Mouse (Mus musculus): Measurements from ENCODE around the gene Apba1. TPM values are rescaled to one million over a fixed set of nuclear protein-coding genes. Genes with fewer than 3 reads are reported as not detected.

The Apba1 gene
- polyA plus RNA-seq, 1 experiment from 2014 or later, result 13.2 TPM

DNA sequence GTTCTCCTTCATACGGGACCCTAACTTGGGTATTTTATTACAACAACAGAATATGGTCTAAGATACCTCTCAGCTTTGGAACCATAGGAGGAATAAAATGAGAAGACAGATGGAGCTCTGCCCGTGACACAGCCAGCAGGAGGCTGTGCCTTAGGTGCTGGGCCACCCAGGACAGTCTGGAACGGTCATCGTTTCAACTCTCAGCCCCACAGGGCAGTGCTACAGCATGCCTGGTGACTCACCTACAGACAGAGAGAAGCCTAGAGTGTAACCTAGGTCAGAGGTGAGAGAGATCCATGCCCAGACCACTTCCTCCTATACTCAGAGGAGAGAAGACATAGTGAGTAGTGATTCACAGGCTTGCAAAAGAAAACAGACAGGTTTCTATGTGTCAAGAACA lies 21.4 kb downstream of the Apba1 start:
- Histone ChIP-seq H3K27ac (no peak overlapping the region), H3K4me3 (no peak overlapping the region), H3K9me3 (no peaks in the 10 kb centered on the region), H3K27me3 (replicated peaks) (no peaks in the 10 kb centered on the region), H3K4me2 (no peak overlapping the region), H3K9ac (no peak overlapping the region), H3K4me1 (peaks cover 18% of the 10 kb centered on the region), H3K36me3 (replicated peaks) (no peaks in the 10 kb centered on the region)
- ATAC-seq (replicated peaks), result no peak
- 90% methylated on average over 4 of the region's 4 CpGs for WGBS

DNA sequence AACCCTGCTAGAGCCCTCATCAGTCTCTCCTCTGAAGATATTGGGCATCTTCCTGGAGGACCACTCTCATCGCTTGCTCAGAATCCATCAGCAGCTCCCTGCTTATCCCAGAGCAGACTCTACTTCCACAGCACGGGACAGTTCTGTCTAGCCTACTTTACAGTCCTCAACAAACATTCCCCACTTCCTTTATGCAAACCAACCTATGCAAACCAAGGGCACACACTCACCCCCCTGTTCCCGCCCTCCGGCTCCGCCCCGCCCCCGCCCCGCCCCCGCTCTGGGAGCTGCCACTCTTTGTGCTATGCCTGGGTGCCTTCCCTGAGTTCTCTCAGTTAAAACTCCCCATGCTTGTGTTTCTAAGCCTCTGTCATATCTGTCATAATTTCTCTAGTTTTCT lies 23.3 kb downstream of the Apba1 start:
- Histone ChIP-seq H3K27ac (no peak overlapping the region), H3K9ac (no peak overlapping the region), H3K27me3 (replicated peaks) (no peaks in the 10 kb centered on the region), H3K36me3 (replicated peaks) (no peaks in the 10 kb centered on the region), H3K4me3 (no peak overlapping the region), H3K9me3 (no peaks in the 10 kb centered on the region), H3K4me2 (no peak overlapping the region), H3K4me1 (peaks cover 17% of the 10 kb centered on the region)
- no peak for ATAC-seq (replicated peaks)
- 10% methylated on average over 9 of the region's 9 CpGs for WGBS

DNA sequence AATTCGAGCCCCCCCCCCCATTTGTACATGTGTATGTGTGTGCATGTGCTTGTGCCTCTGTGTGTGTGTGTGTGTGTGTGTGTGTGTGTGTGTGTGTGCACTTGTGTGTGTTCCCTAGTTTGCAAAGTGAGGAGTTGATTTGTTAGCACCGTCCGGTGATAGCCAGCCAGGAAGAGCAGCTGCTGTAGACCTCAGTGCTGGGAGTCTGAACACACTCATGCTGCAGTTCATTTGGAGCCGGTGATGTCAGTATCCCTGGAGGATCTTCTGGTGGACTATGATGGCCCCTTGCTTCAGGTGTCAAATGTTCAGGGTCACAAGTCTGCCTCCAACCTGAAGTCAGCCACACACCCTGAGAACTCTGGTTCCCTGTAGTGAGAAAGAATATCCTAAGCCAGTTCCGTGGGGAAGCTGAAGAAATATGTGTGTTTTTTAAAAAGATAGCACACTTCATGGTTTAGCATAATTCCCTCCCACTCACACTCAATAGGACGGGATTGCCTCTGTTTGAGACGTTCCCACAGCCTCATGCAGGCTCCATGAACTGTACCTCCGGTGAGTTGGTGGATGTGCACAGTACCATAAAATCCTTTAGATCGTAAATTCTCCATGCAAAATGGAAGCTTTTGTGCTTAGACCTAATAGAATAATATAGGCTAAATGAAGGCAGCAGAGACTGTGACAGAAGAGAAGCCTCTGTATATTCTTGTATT lies 29.9 kb downstream of the Apba1 start:
- peak; percentile 15; the same call in 1 of the 2 replicates for ATAC-seq (replicated peaks)
- peaks cover 21% of the 10 kb centered on the region; the same call in 1 of the 2 replicates for H3K4me1 ChIP-seq
- WGBS, result 51% methylated on average over 9 of the region's 9 CpGs
- no peak overlapping the region for H3K4me3 ChIP-seq
- H3K4me2 ChIP-seq, result no peak overlapping the region
- no peaks in the 10 kb centered on the region for H3K9me3 ChIP-seq
- H3K9ac ChIP-seq, result no peak overlapping the region
- no peaks in the 10 kb centered on the region for H3K36me3 ChIP-seq (replicated peaks)
- no peaks in the 10 kb centered on the region for H3K27me3 ChIP-seq (replicated peaks)
- no peak overlapping the region for H3K27ac ChIP-seq

DNA sequence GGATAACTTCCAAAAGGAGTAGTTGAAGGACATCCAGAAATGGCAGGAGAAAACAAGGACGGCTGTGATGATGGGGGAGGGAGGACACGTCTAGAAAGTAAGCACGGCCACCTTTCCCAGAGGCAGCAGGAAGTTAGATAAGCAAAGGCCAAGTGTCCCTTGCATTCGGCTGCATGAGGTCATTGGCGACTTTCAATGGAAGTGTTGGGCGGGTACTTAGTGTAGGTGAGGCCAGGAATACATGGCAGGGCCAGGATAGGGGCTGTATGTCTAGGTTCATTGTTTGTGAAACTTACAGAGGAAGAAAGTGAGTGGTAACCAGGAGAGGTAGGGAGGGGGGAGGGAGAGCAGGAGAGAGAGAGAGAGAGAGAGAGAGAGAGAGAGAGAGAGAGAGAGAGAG lies 33.0 kb downstream of the Apba1 start:
- Histone ChIP-seq H3K36me3 (replicated peaks) (no peaks in the 10 kb centered on the region), H3K4me3 (no peak overlapping the region), H3K9ac (no peak overlapping the region), H3K4me2 (no peak overlapping the region), H3K27ac (no peak overlapping the region), H3K27me3 (replicated peaks) (no peaks in the 10 kb centered on the region), H3K9me3 (no peaks in the 10 kb centered on the region), H3K4me1 (peaks cover 15% of the 10 kb centered on the region; the same call in 1 of the 2 replicates)
- no peak for ATAC-seq (replicated peaks)
- WGBS, result 77% methylated on average over 6 of the region's 6 CpGs

DNA sequence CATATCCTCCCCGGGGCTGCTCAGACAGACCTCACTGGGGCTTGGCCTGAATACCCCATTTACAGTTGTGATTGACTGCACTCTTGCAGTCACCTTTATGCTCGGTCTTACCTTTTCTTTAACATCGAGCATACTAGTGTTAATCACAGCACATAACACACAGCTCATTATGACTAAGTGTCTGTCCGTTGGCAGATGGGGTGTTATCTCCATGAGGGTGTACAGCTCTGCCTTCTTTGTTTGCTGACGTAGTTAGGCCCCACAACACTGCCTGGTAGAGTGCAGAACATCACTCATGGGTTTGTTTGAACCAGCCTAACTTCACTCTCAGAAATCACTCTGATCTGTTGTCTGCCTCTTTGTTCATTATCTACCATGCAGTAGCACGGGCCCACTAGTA lies 33.9 kb downstream of the Apba1 start:
- Histone ChIP-seq H3K27ac (no peak overlapping the region), H3K9me3 (no peaks in the 10 kb centered on the region), H3K36me3 (replicated peaks) (no peaks in the 10 kb centered on the region), H3K9ac (no peak overlapping the region), H3K4me2 (no peak overlapping the region), H3K4me3 (no peak overlapping the region), H3K27me3 (replicated peaks) (no peaks in the 10 kb centered on the region), H3K4me1 (peaks cover 15% of the 10 kb centered on the region; the same call in 1 of the 2 replicates)
- 90% methylated on average over 6 of the region's 6 CpGs for WGBS
- no peak for ATAC-seq (replicated peaks)

DNA sequence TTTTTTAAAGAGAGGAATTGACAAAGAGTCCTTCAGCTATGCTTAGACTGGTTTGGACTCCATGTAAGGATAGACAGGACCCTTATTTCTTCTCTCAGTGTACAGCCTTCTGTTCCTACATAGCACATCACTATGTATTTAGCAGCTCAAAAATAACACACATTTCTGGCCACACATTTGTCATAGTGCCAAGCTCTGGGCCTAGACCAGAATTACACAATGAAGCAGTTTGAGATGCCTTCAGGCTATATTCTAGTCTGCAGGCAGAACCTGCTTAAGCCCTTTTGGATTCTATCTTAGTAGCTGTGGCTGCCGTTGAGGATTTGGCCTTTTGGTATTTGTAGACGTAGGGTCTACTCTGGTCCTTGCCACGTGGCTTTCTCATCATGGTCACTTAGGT lies 35.8 kb downstream of the Apba1 start:
- Histone ChIP-seq H3K9ac (no peak overlapping the region), H3K4me2 (no peak overlapping the region), H3K27ac (no peak overlapping the region), H3K27me3 (replicated peaks) (no peaks in the 10 kb centered on the region), H3K9me3 (no peaks in the 10 kb centered on the region), H3K36me3 (replicated peaks) (no peaks in the 10 kb centered on the region), H3K4me1 (peaks cover 2% of the 10 kb centered on the region; the same call in 1 of the 2 replicates), H3K4me3 (no peak overlapping the region)
- WGBS, result 74% methylated on average over 3 of the region's 3 CpGs
- no peak for ATAC-seq (replicated peaks)

DNA sequence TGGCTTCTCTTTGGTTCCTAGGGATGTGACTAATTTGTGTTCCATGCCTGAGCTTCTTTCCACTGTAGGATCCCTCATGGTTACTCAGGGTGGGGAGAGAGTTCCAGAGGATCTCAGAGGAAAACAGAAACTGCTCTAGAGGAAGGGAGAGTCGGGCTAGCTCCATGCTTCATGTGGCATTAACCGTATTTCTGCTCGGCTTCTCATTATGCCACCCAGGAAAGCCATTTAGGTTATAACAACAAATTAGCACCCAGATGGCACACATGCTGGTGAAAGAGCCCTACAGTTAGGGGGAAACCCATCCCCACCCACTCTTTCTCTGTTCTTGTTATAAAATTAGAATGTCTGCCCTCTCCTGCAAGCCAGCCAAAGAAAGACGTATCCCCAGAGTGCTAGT lies 36.5 kb downstream of the Apba1 start:
- H3K36me3 ChIP-seq (replicated peaks), result no peaks in the 10 kb centered on the region
- H3K9ac ChIP-seq, result no peak overlapping the region
- H3K9me3 ChIP-seq, result no peaks in the 10 kb centered on the region
- no peak for ATAC-seq (replicated peaks)
- no peaks in the 10 kb centered on the region for H3K27me3 ChIP-seq (replicated peaks)
- H3K4me2 ChIP-seq, result no peak overlapping the region
- H3K4me3 ChIP-seq, result no peak overlapping the region
- no peaks in the 10 kb centered on the region; the same call in 1 of the 2 replicates for H3K4me1 ChIP-seq
- WGBS, result 70% methylated on average over 4 of the region's 4 CpGs
- no peak overlapping the region for H3K27ac ChIP-seq

DNA sequence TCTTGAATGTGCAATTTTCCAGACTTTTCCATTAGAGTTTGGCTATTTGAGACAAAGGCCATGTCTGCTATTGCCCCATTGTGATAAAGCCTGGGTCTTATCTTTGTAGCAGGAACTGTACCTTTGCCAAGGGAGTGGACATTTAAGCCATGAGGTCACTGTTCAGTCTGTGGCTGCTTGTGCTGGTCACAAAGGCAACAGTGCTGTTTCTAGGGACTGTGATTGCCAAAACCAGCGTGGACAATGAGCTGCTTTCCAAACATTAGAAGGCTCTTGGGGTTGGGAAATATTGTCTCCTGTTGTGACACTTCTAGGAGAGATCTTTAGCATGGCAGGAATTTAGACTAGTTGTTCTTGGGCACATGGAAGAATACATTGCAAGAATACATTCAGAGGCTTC lies 42.5 kb downstream of the Apba1 start:
- Histone ChIP-seq H3K4me3 (no peak overlapping the region), H3K4me1 (peaks cover 8% of the 10 kb centered on the region), H3K27ac (no peak overlapping the region), H3K27me3 (replicated peaks) (no peaks in the 10 kb centered on the region), H3K36me3 (replicated peaks) (no peaks in the 10 kb centered on the region), H3K4me2 (no peak overlapping the region), H3K9ac (no peak overlapping the region), H3K9me3 (no peaks in the 10 kb centered on the region)
- 62% methylated on average over 1 of the region's 1 CpGs for WGBS
- ATAC-seq (replicated peaks), result no peak

DNA sequence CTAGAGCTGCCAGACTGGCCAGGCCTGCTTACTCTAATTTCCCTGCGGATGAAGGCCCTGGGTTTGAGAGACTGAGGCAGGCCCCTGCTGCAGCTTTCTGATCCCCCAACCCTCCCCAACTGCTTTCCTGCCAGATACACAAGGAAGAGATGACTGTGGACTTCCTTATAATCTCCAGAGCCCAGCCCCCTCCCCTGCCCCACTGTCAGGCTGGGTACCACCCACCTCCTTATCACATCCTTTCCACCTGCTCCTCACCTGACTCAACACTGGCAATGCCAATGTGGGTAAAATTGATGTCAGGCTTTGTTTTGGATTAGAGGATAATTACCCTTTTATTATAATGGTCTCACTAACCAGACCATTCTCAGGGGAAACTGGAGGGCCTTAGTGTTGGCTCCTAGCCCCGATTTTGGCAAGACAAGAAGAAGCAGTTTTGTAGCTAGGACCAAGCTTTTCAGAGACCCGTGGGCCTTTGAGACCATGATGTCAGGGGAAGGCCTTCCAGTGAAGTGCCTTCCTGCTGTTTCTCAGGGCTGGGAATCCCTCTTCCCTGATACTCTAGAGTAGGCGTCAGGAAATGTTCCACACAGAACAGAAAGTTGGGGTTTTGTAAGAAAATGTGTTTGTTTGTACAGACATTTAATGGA lies 44.7 kb downstream of the Apba1 start:
- 53% methylated on average over 4 of the region's 4 CpGs for WGBS
- no peaks in the 10 kb centered on the region for H3K9me3 ChIP-seq
- H3K4me1 ChIP-seq, result peaks cover 8% of the 10 kb centered on the region
- no peak overlapping the region for H3K4me2 ChIP-seq
- H3K27ac ChIP-seq, result 0 out of 2 replicates have a peak overlapping the region, but pooled peaks have one; percentile 28
- no peak overlapping the region for H3K4me3 ChIP-seq
- H3K36me3 ChIP-seq (replicated peaks), result no peaks in the 10 kb centered on the region
- no peaks in the 10 kb centered on the region for H3K27me3 ChIP-seq (replicated peaks)
- H3K9ac ChIP-seq, result no peak overlapping the region
- ATAC-seq (replicated peaks), result peak; percentile 52

DNA sequence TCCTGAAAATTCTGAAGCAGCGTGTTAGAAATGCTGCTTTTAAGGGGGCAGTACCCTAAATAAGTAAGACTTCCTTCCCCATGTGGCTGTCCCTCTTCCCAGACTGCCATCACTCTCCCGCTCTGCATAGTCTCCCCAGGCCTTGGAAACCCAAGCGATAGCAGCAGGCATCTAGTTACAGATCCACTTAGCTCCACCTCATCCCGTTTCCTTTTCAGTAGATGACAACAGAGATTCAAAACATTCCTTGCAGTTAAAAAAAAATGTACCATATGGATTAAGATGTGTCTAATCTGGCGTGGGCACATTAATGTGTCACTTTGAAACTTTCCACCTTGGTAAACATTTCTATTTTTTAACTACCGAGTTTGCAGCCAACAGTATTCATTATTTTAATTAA lies 48.1 kb downstream of the Apba1 start:
- H3K4me3 ChIP-seq, result no peak overlapping the region
- 41% methylated on average over 6 of the region's 6 CpGs for WGBS
- no peak overlapping the region for H3K9ac ChIP-seq
- H3K36me3 ChIP-seq (replicated peaks), result no peaks in the 10 kb centered on the region
- no peaks in the 10 kb centered on the region for H3K9me3 ChIP-seq
- no peak overlapping the region for H3K4me2 ChIP-seq
- H3K27ac ChIP-seq, result no peak overlapping the region
- H3K4me1 ChIP-seq, result peaks cover 8% of the 10 kb centered on the region
- no peak for ATAC-seq (replicated peaks)
- H3K27me3 ChIP-seq (replicated peaks), result no peaks in the 10 kb centered on the region

DNA sequence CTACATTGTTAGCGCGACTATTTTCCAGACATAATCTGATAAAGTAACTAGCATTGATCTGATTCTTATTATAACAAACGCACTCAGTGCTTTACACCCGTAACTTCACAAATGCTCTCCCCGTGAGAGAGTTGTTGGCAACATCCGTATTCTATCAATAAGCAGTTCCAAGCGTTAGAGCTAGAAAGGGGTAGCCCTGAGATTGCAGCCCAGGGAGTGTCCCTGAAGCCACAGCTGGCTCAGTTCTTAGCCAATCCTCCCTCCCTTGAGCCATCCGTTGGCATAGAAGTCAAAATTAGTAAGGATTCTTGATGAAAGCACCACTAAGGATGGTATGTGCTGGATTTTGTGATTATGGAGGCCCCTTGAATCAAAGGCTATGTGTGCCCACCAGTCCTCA lies 48.7 kb downstream of the Apba1 start:
- WGBS, result 54% methylated on average over 8 of the region's 8 CpGs
- no peak for ATAC-seq (replicated peaks)
- Histone ChIP-seq H3K4me3 (no peak overlapping the region), H3K27me3 (replicated peaks) (no peaks in the 10 kb centered on the region), H3K27ac (no peak overlapping the region), H3K9ac (no peak overlapping the region), H3K4me1 (peaks cover 8% of the 10 kb centered on the region), H3K9me3 (no peaks in the 10 kb centered on the region), H3K36me3 (replicated peaks) (no peaks in the 10 kb centered on the region), H3K4me2 (no peak overlapping the region)

DNA sequence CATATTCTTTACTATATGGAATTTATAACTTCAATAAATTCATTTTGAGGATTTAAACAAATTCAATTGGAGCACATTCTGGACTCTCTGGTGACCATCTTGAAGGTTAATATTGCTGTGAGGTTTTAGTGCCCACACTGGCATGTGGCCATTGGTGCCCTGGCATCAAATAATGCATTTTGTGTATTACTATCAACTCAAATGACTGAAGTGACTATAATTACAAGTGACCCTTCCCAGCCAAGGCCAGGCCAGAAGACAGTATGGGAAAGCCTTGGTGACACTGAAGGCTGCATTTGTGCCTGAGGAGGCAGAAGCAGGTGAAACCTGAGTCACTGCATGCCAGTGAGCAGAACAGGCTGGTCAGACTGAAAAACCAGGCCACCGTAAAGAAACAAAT lies 50.5 kb downstream of the Apba1 start:
- no peak overlapping the region for H3K9ac ChIP-seq
- H3K36me3 ChIP-seq (replicated peaks), result no peaks in the 10 kb centered on the region
- no peak for ATAC-seq (replicated peaks)
- no peak overlapping the region for H3K27ac ChIP-seq
- no peak overlapping the region for H3K4me2 ChIP-seq
- no peaks in the 10 kb centered on the region for H3K4me1 ChIP-seq
- no peak overlapping the region for H3K4me3 ChIP-seq
- H3K27me3 ChIP-seq (replicated peaks), result no peaks in the 10 kb centered on the region
- no peaks in the 10 kb centered on the region for H3K9me3 ChIP-seq
- 94% methylated on average over 1 of the region's 1 CpGs for WGBS

DNA sequence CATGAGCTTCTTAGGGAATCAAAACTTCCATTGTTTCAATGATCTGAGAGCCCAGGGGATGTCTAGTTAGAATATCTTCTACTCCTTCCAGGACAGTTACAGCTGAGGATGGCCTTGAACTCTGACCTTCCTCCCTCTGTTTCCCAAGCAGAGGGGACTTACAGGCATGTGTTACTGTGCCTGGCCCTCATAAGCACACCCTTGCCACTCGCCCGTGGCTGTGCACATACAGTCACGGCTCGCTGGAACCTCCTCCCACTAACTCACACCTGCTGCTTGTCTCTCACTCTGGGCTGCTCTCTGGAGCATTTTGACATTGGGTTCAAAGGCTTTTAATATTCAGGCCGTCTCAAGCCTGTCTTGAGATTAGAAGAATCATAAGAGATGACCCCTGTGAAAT lies 51.8 kb downstream of the Apba1 start:
- H3K4me1 ChIP-seq, result no peaks in the 10 kb centered on the region
- no peak overlapping the region for H3K27ac ChIP-seq
- H3K4me2 ChIP-seq, result no peak overlapping the region
- no peaks in the 10 kb centered on the region for H3K27me3 ChIP-seq (replicated peaks)
- H3K9me3 ChIP-seq, result no peaks in the 10 kb centered on the region
- H3K4me3 ChIP-seq, result no peak overlapping the region
- WGBS, result 71% methylated on average over 5 of the region's 5 CpGs
- H3K36me3 ChIP-seq (replicated peaks), result no peaks in the 10 kb centered on the region
- ATAC-seq (replicated peaks), result peak; percentile 58; the same call in 1 of the 2 replicates
- no peak overlapping the region for H3K9ac ChIP-seq

All from midbrain, embryonic 15.5 days (tissue).